Comparison of ENCODE assay signal across 8 mouse cellular contexts in genomic region chr5:138186950-138187638, GRCm38 (mm10). TPM values are rescaled to one million over a fixed set of nuclear protein-coding genes. Genes with fewer than 3 reads are reported as not detected.
DNase-seq lines count a peak whose midpoint lies in the region; ATAC-seq and TF ChIP-seq lines count a peak whose summit lies in the region.

Gene Taf6, minus strand, starts transcription at chr5:138187451.
Gene Cnpy4, plus strand, starts transcription at chr5:138187485.

- intact Hi-C loops in heart, postnatal 25 days (cut with DNase I): loop anchor here (2.0 kb wide), 1 partner anchor 14 kb away; the partner anchor contains the start of genes Ap4m1 and Mcm7

- no peaks in the 10 kb centered on the region for H3K9me3 ChIP-seq in ES-E14 (ENCODE audit: control insufficient read depth, insufficient read depth, low read depth, low read length)
- H3K9me3 ChIP-seq in forebrain, embryonic 15.5 days: no peaks in the 10 kb centered on the region
- H3K9me3 ChIP-seq in neural tube, embryonic 14.5 days (ENCODE audit: control insufficient read depth, low read length): no peaks in the 10 kb centered on the region

- H3K9ac ChIP-seq in ES-E14 (ENCODE audit: insufficient read depth, low read depth, low read length, poor library complexity, severe bottlenecking): peak within 1 kb of the TSS; percentile 89
- H3K9ac ChIP-seq in forebrain, embryonic 15.5 days (replicated peaks): peak within 1 kb of the TSS; percentile 81
- peak within 1 kb of the TSS; percentile 74 for H3K9ac ChIP-seq in neural tube, embryonic 14.5 days (replicated peaks; ENCODE audit: low read depth, low read length)

- H3K27ac ChIP-seq in ES-E14 (ENCODE audit: insufficient read depth, low read depth, low read length, poor library complexity, severe bottlenecking): no peak within 1 kb of the TSS
- peak within 1 kb of the TSS; percentile 84 for H3K27ac ChIP-seq in forebrain, embryonic 15.5 days (replicated peaks)
- peak within 1 kb of the TSS; percentile 64 for H3K27ac ChIP-seq in neural tube, embryonic 14.5 days (ENCODE audit: low read depth, low read length)
- H3K27ac ChIP-seq in testis, adult 2 months (ENCODE audit: control insufficient read depth, insufficient read depth, low read depth, low read length): peak within 1 kb of the TSS; percentile 97

- H3K4me3 ChIP-seq in ES-E14 (ENCODE audit: insufficient read depth in 1 of 2, low read depth in 1 of 2, low read length in 2 of 2, poor library complexity in 1 of 2, severe bottlenecking in 1 of 2): peak within 1 kb of the TSS; percentile 76 to 85
- peak within 1 kb of the TSS; percentile 70 for H3K4me3 ChIP-seq in forebrain, embryonic 15.5 days
- peak within 1 kb of the TSS; percentile 49 for H3K4me3 ChIP-seq in neural tube, embryonic 14.5 days (ENCODE audit: low read depth, low read length)
- peak within 1 kb of the TSS; percentile 98 for H3K4me3 ChIP-seq in testis, adult 2 months (ENCODE audit: control insufficient read depth, low read depth, low read length)

- peak; percentile 84 for ATAC-seq in forebrain, embryonic 15.5 days (replicated peaks)
- ATAC-seq in neural tube, embryonic 14.5 days (ENCODE audit: low read depth): peak; percentile 83

- under 1% methylated on average over 31 of the region's 31 CpGs for WGBS in forebrain, embryonic 15.5 days
- WGBS in neural tube, embryonic 14.5 days: under 1% methylated on average over 31 of the region's 31 CpGs

- no peak for TF ChIP-seq CTCF in testis, adult 2 months (IDR thresholded peaks at IDR 0.05; ENCODE audit: control insufficient read depth, insufficient read depth, insufficient replicate concordance, low read depth, low read length)

- H3K4me2 ChIP-seq in forebrain, embryonic 15.5 days (replicated peaks): peak within 1 kb of the TSS; percentile 70
- peak within 1 kb of the TSS; percentile 86 for H3K4me2 ChIP-seq in neural tube, embryonic 14.5 days (ENCODE audit: low read depth, low read length)

- H3K4me1 ChIP-seq in ES-E14 (ENCODE audit: control insufficient read depth in 2 of 2, insufficient read depth in 2 of 2, low read length in 2 of 2, poor library complexity in 1 of 2): peaks cover 0 to 9% of the 10 kb centered on the region in 2 experiments; a peak in 2 of 4 replicates
- H3K4me1 ChIP-seq in forebrain, embryonic 15.5 days: peaks cover 21% of the 10 kb centered on the region
- H3K4me1 ChIP-seq in neural tube, embryonic 14.5 days (ENCODE audit: control insufficient read depth, insufficient read depth, low read length): peaks cover 10% of the 10 kb centered on the region
- H3K4me1 ChIP-seq in testis, adult 2 months (ENCODE audit: control insufficient read depth, insufficient read depth, low read length): peaks cover 6% of the 10 kb centered on the region

- H3K36me3 ChIP-seq in ES-E14 (ENCODE audit: control insufficient read depth, insufficient read depth, low read length, poor library complexity, severe bottlenecking): peaks cover 13% of the 10 kb centered on the region
- peaks cover 34% of the 10 kb centered on the region for H3K36me3 ChIP-seq in forebrain, embryonic 15.5 days
- H3K36me3 ChIP-seq in neural tube, embryonic 14.5 days (ENCODE audit: control insufficient read depth, insufficient read depth, low read length): peaks cover 22% of the 10 kb centered on the region
- no peaks in the 10 kb centered on the region for H3K36me3 ChIP-seq in testis, adult 2 months (ENCODE audit: control insufficient read depth, insufficient read depth, low read length)

- no peaks in the 10 kb centered on the region for H3K27me3 ChIP-seq in forebrain, embryonic 15.5 days
- H3K27me3 ChIP-seq in neural tube, embryonic 14.5 days (ENCODE audit: control insufficient read depth, insufficient read depth, low read length): no peaks in the 10 kb centered on the region
- no peaks in the 10 kb centered on the region for H3K27me3 ChIP-seq in testis, adult 2 months (ENCODE audit: control insufficient read depth, insufficient read depth, low read length)

- in situ Hi-C loops in ES-E14 (cut with MboI; ENCODE audit: low sequenced_read_pairs in 2 of 2, unreplicated experiment in 2 of 2): no loop called here

- TF ChIP-seq POLR2A in testis, adult 2 months (IDR thresholded peaks at IDR 0.05; ENCODE audit: control insufficient read depth, low read depth, low read length): peak; percentile 90

- peak; percentile 80 for DNase-seq in ES-E14 (ENCODE audit: low read depth, low spot score)
- peak; percentile 87 for DNase-seq in cerebellum, adult 11-12 months
- peak; percentile 69 for DNase-seq in heart, postnatal 25 days (ENCODE audit: low spot score)
- DNase-seq in layer of hippocampus, adult 11-12 months (ENCODE audit: low spot score): peak; percentile 80
- DNase-seq in lung, adult 18-20 months: peak; percentile 86 to 89

TF ChIP-seq in ES-E14, 5 proteins besides CTCF, POLR2A, EP300 and RAD21:
- TF ChIP-seq CHD2 (IDR thresholded peaks at IDR 0.05; ENCODE audit: low read depth, low read length): no peak
- TF ChIP-seq MAFK (IDR thresholded peaks at IDR 0.05; ENCODE audit: insufficient read depth, low read depth, low read length): 0 out of 2 replicates have a peak, but pooled peaks have one; percentile 26
- TF ChIP-seq ZC3H11A (IDR thresholded peaks at IDR 0.05; ENCODE audit: borderline replicate concordance, low read depth, low read length): no peak
- peak; percentile 42; the same call in 1 of the 2 replicates for TF ChIP-seq HCFC1 (IDR thresholded peaks at IDR 0.05; ENCODE audit: borderline replicate concordance, insufficient read depth, low read length)
- TF ChIP-seq ZNF384 (IDR thresholded peaks at IDR 0.05; ENCODE audit: low read depth, low read length): peak; percentile 99

RNA-seq across cellular contexts. Expression of gene Taf6, which starts in this region (rescaled TPM):
- 59.3 and 81.1 TPM in 2 replicates for total RNA-seq in ES-E14 (2012; rRNA removed)
- polyA plus RNA-seq in forebrain, embryonic 15.5 days (2015; fragmentation: Nextera tagmentation; extraction: Ambion mirVana): 90.9 and 96.2 TPM in 2 replicates
- 10 to 100 TPM; 29.9 to 32.9 TPM for total RNA-seq in heart, postnatal 25 days (2021)
- 71.7 and 73.2 TPM in 2 replicates for polyA plus RNA-seq in neural tube, embryonic 14.5 days (2014; fragmentation: Nextera tagmentation; extraction: Ambion mirVana)
- 141 and 154 TPM in 2 replicates for polyA plus RNA-seq in testis, adult 2 months (2012; rRNA removed)

RNA-seq across cellular contexts. Expression of gene Cnpy4, which starts in this region (rescaled TPM):
- 43.5 and 59.5 TPM in 2 replicates for total RNA-seq in ES-E14 (2012; rRNA removed)
- 34.7 and 36.8 TPM in 2 replicates for polyA plus RNA-seq in forebrain, embryonic 15.5 days (2015; fragmentation: Nextera tagmentation; extraction: Ambion mirVana)
- 1 to 10 TPM; 5.9 to 7.1 TPM for total RNA-seq in heart, postnatal 25 days (2021)
- polyA plus RNA-seq in neural tube, embryonic 14.5 days (2014; fragmentation: Nextera tagmentation; extraction: Ambion mirVana): 22.7 and 29.2 TPM in 2 replicates
- polyA plus RNA-seq in testis, adult 2 months (2012; rRNA removed): 1.6 and 1.7 TPM in 2 replicates
